Mouse (Mus musculus): ENCODE measurements around the gene Tmem82.

GRCm38 (mm10) chr4:141576404-141576803 lies 42.0 kb downstream of the Tmem82 start:
- TF ChIP-seq MAFK (IDR thresholded peaks at IDR 0.05; ENCODE audit: insufficient read depth, low read depth, low read length): no peak
- TF ChIP-seq ZC3H11A (IDR thresholded peaks at IDR 0.05; ENCODE audit: borderline replicate concordance, low read depth, low read length): no peak
- no peak for TF ChIP-seq HCFC1 (IDR thresholded peaks at IDR 0.05; ENCODE audit: borderline replicate concordance, insufficient read depth, low read length)
